Mouse (Mus musculus) limb, embryonic 14.5 days (tissue): ENCODE measurements around the gene Samd4. TPM values are rescaled to one million over a fixed set of nuclear protein-coding genes. Genes with fewer than 3 reads are reported as not detected.

Experiments used
- ATAC-seq: fragments of 200-750 bp; cut with Nextera tagmentation; 2 replicates; pipeline ENCODE4 v1.8.0; 2017; ENCODE audit warnings: low read depth, moderate number of reproducible peaks, moderate TSS enrichment; ENCODE audit not compliant: low FRiP score
- DNase-seq: peaks from one replicate; pipeline ENCODE4 v3.0.0-alpha.2; 2015; ENCODE audit warnings: low spot score
- H3K27ac ChIP-seq: fragments of 300-500 bp; sonication (generic); replicated peaks from 2 replicates; pipeline ENCODE4 v1.5.1; 2014; ENCODE audit warnings: low read depth, mild to moderate bottlenecking, low read length, moderate library complexity, mixed read lengths
- H3K27me3 ChIP-seq: fragments of 300-500 bp; sonication (generic); 2 replicates; pipeline ENCODE4 v1.6.1; 2014; ENCODE audit warnings: low read length, mixed read lengths; ENCODE audit not compliant: control insufficient read depth, insufficient read depth
- H3K36me3 ChIP-seq: fragments of 300-500 bp; sonication (generic); 2 replicates; pipeline ENCODE4 v1.6.1; 2014; ENCODE audit warnings: mild to moderate bottlenecking, low read length, moderate library complexity, mixed read lengths; ENCODE audit not compliant: control insufficient read depth, insufficient read depth
- H3K4me1 ChIP-seq: fragments of 300-500 bp; sonication (generic); 2 replicates; pipeline ENCODE4 v1.6.1; 2014; ENCODE audit warnings: antibody characterized with exemption, low read length, mixed read lengths; ENCODE audit not compliant: control insufficient read depth, insufficient read depth
- H3K4me2 ChIP-seq: fragments of 300-500 bp; sonication (generic); replicated peaks from 2 replicates; pipeline ENCODE4 v1.6.1; 2014; ENCODE audit warnings: low read depth, mild to moderate bottlenecking, low read length, moderate library complexity; ENCODE audit not compliant: severe bottlenecking
- H3K4me3 ChIP-seq: fragments of 300-500 bp; sonication (generic); replicated peaks from 2 replicates; pipeline ENCODE4 v1.5.1; 2014; ENCODE audit warnings: low read length
- H3K9ac ChIP-seq: fragments of 300-500 bp; sonication (generic); 2 replicates; pipeline ENCODE4 v1.6.1; 2014; ENCODE audit warnings: mild to moderate bottlenecking, low read depth, low read length, moderate library complexity; ENCODE audit not compliant: severe bottlenecking
- H3K9me3 ChIP-seq: fragments of 300-500 bp; sonication (generic); 2 replicates; pipeline ENCODE4 v1.6.1; 2016; ENCODE audit warnings: low read length; ENCODE audit not compliant: control insufficient read depth
- POLR2A ChIP-seq: fragments of 200-500 bp; IDR thresholded peaks from 2 replicates; pipeline ENCODE4 v1.8.0; 2012; ENCODE audit warnings: inconsistent platforms, mild to moderate bottlenecking, moderate library complexity, borderline replicate concordance; ENCODE audit not compliant: insufficient read depth, insufficient read length; ENCODE audit errors: extremely low read depth
- WGBS: fragments of 180-500 bp; shearing (Covaris S2); extraction: QIAGEN DNeasy Blood & Tissue Kit; methylation state at CpG from one replicate; pipeline ENCODE4 v1.1.7; 2014; 5-methylcytosine and 5-hydroxymethylcytosine counted together
- polyA plus RNA-seq, 2 experiments: library from polyadenylated mRNA; depleted of rRNA in 1 of 2; stranded (reverse) in 1 of 2; unstranded in 1 of 2; fragments of >200 nt; fragmentation: Nextera tagmentation in 1 of 2; extraction: Ambion mirVana in 1 of 2; gene quantifications; 2 replicates each; pipeline versions ENCODE4 v1.2.1 to v1.2.3; 2012 to 2014

The Samd4 gene
- polyA plus RNA-seq, 2 experiments: 9.6 to 23.9 TPM

DNA sequence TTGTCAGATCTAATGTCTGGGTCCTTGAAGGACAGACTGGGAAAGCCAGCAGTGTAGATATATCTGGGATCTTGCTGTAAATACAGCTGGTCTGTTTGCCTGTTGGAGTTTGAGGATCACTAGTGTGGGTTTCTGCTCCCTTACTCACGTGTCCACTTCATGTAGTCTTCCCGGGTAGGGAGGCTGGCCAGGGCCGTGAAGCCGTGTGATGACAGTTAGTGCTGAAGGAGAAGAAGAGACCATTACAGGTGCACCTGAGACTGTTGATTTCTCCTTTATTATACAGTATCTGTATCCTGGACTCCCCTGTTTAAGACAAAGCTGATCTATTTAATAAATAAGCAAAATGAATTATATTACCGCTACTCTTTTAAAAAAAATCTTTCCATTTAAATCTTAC is 34.5 kb downstream of the Samd4 start:
- no peak for ATAC-seq
- H3K4me3 ChIP-seq: no peak overlapping the region
- H3K9me3 ChIP-seq: no peaks in the 10 kb centered on the region
- no peaks in the 10 kb centered on the region for H3K36me3 ChIP-seq
- no peaks in the 10 kb centered on the region; the same call in 1 of the 2 replicates for H3K4me1 ChIP-seq
- no peaks in the 10 kb centered on the region for H3K27me3 ChIP-seq
- no peak for DNase-seq
- H3K9ac ChIP-seq: no peak overlapping the region
- H3K4me2 ChIP-seq: no peak overlapping the region
- WGBS: 90% methylated on average over 5 of the region's 5 CpGs
- no peak overlapping the region for H3K27ac ChIP-seq
- TF ChIP-seq POLR2A: no peak

DNA sequence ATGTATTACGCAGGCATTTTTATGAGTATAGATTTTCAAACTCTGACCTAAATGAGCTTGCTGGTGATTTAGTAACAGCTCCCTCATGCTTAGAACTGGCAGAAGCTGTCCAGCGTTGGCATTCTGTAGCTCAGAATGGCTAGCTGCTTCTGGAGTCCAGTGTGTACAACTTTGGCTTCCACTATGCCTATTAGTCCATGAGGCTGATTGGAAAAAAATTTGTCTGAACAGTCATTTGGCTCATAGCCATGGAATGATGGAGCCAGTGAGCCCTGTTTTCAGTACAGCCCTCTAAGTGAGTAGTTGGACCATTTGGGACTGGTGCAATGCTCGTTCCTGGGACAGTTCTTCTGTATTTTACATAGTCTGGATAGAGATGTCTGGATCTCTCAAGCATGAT is 34.9 kb downstream of the Samd4 start:
- no peak for DNase-seq
- Histone ChIP-seq H3K4me3 (no peak overlapping the region), H3K9me3 (no peaks in the 10 kb centered on the region), H3K36me3 (no peaks in the 10 kb centered on the region), H3K27ac (no peak overlapping the region), H3K9ac (no peak overlapping the region), H3K27me3 (no peaks in the 10 kb centered on the region), H3K4me1 (no peaks in the 10 kb centered on the region; the same call in 1 of the 2 replicates), H3K4me2 (no peak overlapping the region)
- 88% methylated on average over 3 of the region's 3 CpGs for WGBS
- TF ChIP-seq POLR2A: no peak
- no peak for ATAC-seq

DNA sequence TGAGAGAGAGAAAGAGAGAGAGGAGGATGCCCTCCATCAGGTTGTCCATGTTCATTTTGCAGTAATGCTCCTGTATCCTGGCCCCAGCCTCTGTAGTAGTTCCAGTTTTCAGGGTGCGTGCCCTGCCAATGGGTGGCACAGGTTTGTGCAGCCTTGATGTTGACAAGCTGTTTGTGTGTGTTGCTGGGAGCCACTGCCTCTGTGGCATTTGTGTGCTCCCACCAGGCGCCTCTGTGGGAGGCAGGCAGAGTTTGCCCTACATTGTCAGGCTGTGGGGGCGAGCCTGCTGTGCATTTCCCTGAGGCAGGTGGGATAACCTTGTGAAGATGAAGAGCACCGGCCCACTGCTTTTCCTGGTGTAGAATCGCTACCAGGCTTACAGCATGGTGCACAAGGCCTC is 37.8 kb downstream of the Samd4 start:
- no peak for TF ChIP-seq POLR2A
- ATAC-seq (no peak), DNase-seq (no peak)
- 84% methylated on average over 5 of the region's 5 CpGs for WGBS
- Histone ChIP-seq H3K9me3 (no peaks in the 10 kb centered on the region), H3K36me3 (no peaks in the 10 kb centered on the region), H3K27me3 (no peaks in the 10 kb centered on the region), H3K4me3 (no peak overlapping the region), H3K4me1 (peaks cover 11% of the 10 kb centered on the region), H3K27ac (no peak overlapping the region), H3K9ac (no peak overlapping the region), H3K4me2 (no peak overlapping the region)

DNA sequence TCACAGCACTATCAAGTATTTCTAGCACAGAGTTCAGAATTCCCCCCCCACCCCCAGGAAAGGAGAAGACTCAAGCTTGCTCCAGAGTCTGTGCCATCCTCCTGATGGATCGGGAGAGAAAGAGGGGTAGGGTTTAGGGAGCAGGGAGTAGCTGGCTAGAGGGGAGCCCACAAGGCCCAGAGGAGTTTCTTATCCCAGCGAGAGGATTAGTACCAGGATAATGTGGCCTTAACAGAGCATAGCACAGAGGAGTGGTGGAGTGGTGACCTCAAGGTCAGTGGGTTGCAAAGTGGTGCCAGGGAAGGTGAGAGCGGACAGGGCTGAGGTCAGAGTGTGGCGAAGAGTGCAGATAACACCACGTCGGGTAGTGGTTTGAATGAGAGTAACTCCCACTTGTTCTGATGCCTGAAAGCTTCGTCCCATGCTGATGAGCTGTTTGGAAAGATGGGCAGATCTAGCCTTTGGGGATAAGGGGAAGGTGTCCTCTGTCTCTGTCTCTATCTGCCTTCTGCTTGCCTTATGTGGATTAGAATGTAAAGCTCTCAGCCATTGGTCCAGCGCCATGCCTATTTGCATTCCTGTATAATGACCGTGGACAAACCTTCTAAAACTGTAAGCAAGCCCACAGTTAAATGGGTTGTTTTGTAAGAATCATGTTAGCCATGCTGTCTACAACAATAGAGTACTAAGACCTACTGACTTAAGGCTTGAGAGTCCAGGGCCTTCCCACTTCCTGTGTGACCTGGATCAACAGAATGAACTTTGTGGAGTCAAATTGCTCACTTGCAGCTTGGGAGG is 38.7 kb downstream of the Samd4 start:
- H3K4me1 ChIP-seq: peaks cover 11% of the 10 kb centered on the region
- 81% methylated on average over 9 of the region's 9 CpGs for WGBS
- H3K4me2 ChIP-seq: no peak overlapping the region
- H3K36me3 ChIP-seq: no peaks in the 10 kb centered on the region
- H3K27me3 ChIP-seq: no peaks in the 10 kb centered on the region
- H3K9ac ChIP-seq: no peak overlapping the region
- no peak for DNase-seq
- ATAC-seq: no peak
- no peak overlapping the region for H3K4me3 ChIP-seq
- H3K27ac ChIP-seq: no peak overlapping the region
- no peak for TF ChIP-seq POLR2A
- no peaks in the 10 kb centered on the region for H3K9me3 ChIP-seq

GRCm38 (mm10) chr14:46923931-46924330 is 41.3 kb downstream of the Samd4 start:
- no peaks in the 10 kb centered on the region for H3K27me3 ChIP-seq
- H3K4me2 ChIP-seq: no peak overlapping the region
- WGBS: 59% methylated on average over 10 of the region's 10 CpGs
- no peak overlapping the region for H3K9ac ChIP-seq
- ATAC-seq (no peak), DNase-seq (no peak)
- H3K27ac ChIP-seq: no peak overlapping the region
- H3K9me3 ChIP-seq: no peaks in the 10 kb centered on the region
- peaks cover 11% of the 10 kb centered on the region for H3K4me1 ChIP-seq
- no peak overlapping the region for H3K4me3 ChIP-seq
- H3K36me3 ChIP-seq: no peaks in the 10 kb centered on the region
- no peak for TF ChIP-seq POLR2A
